Mouse (Mus musculus) adrenal gland, adult (tissue): ENCODE data around the gene Gm20388.
A peak's percentile ranks its signal among the peaks of the same experiment; 100 is the strongest.

Experiments used
- DNase-seq, 2 experiments: peaks; one replicate each; pipeline ENCODE4 v3.0.0; 2022 to 2023; ENCODE audit warnings: low spot score in 1 of 2; ENCODE audit not compliant: inconsistent age in 2 of 2

Gene Gm20388

DNA sequence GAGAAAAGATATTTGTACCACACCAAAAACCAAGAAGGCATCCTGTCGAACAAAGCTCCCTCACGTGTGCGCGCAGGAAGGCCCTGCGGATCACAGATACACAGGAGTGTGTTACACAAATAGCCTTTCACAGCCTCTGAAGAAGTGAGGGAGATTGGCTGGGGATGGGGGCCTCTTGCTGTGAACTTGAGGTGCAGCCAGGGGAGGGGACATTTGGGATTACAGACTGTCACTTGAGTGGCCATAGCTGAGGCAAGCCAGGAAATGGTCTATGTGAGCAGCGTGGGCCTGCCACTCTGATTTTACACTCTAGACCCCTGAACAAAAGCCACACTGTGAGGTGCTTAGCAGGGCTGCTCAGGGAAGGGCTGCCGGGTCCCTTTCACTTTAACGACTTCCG, 1601.1 kb downstream of the Gm20388 start:
- no peak for DNase-seq

DNA sequence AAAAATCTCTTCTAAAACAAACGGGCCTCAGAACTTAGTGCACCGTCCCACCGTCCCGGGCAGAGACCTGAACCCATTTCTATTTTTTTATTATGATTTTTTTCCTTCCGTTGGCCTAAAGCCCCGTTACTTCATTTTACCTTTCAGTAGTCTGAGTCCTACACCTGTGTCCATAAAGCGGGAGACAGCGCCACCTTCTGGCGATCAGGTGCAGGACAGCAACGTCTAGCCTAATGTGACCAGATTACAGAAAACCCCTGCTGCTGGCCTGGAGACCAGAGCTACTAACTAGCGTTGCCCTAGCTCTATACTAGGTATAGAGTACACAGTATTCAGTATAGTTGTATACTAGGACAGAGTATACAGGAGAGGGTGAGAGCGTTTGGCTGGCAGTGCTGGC, 1602.8 kb downstream of the Gm20388 start:
- DNase-seq = peak; percentile 73 to 93

DNA sequence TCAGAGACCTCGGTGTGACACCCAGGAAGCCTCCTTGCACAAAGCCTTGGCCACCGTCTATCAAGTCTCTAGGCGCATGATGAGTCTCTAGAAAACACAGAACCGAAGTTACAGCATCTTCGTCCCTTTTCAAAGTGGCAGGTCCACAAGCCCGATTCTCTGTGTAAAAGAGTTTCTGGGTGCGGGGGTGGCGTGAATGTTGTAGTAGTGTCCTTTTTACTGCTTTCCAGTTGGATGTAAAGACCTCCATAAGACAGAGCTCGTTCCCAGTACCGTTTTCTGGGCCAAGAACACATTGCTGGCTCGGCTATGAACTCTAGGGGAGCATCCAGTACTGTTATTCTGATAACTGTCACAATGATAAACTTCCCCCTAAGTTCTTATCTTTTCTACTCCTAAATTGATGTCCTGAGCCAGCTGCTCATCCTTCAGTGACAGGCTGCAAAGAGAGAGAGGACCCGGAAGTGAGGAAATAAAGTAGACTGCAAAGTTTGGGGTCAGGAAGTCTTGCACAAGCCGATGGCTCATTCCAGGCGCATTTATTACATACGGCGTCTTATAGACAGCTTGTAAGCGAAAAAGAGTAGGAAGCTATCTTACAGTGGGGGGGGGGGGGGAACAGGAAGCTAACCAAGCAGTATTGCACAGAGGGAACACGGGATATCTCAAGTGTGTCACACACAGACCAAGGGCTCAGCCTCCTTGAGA, 1614.6 kb downstream of the Gm20388 start:
- no peak for DNase-seq

DNA sequence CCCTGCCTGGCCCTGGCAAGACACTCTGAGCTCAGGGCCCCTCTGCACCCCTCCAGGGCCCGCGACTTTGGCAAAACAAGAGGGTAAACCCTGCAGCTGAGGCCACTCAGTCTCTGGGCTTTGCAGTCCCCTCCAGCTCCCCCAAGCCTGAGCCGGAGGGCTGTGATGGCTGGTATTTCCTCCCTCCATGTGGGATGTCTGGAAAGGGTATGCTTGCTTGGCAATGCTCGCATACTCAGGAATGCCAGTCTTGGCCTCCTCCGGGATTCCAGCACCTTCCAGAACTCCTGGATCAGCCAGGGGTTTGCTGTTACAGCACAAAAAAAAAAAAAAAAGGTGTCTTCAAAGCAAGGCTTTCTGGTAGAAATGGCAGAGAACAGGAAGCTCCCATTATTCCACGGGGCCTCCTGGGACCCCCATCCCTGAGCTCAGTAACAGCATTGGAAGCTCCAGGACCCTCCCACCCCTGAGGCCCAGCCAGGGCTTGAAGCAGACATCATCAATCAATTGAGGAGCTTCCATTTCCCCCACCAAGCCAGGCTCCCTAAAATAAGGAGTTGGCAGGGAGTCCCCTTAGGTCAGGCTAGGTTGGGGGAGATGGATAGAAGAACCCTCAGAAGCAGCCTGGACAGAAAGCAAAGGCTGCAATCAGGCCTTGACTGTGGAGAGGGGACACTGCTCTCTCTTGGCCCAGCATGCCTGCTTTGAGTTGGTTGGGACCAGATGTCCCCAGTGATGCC, 1616.3 kb downstream of the Gm20388 start:
- DNase-seq = no peak

DNA sequence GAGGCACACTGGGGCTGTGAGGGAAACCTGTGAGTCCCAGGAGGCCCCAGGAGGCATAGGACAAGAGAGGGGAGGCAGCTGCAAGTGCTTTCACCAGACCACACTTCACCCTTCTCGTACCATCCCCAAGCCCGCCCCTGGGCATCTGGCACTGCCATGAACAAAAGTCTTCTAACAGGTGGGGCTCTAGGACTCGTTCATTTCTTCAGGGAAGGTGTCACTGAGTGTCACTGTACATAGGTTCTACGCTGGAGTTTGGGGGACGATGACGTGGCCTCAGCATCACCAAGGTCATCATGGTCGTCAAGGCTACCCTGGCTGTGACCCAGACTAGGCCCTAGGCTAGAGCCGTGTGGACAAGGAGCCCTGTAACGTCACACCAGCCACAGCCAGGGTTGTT, 1617.1 kb downstream of the Gm20388 start:
- DNase-seq = no peak

DNA sequence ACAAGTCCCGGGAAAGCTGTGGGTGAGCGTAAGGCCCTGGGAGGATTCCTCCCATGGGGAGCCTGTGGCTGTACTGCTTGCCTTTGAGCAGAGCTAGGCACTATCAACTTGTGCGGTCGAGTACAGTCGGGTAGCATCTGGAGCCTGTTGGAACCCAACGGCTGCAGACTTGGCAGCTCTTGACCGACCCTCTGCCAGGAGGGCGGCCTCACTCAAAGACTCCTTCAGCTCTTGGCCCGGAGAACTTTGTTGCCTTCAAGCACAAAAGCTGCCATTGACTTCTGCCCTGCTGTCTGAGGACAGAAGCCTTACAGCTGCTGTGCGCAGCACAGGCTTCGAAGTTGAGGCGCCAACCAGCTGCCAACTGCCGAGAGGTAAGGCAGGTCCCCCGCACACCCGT, 1618.1 kb downstream of the Gm20388 start:
- DNase-seq = no peak

DNA sequence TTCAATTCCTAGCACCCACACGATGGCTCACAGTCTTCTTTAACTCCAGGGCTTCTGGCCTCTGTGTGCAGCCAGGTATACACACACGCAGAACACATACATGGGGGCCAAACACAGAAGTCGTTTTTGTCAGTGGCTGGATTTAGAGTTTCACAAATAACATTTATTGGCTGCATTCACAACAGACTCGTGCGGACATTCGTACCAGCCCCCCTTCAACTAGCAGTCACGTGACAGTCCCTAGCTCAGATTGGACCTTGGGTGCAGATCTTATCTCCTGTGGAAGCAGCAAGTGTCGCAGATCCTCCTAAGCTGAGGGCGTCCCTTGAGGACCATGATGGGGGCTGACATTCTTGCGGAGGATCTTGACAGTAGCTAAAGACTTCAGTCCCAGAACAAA, 1620.0 kb downstream of the Gm20388 start:
- DNase-seq = no peak

DNA sequence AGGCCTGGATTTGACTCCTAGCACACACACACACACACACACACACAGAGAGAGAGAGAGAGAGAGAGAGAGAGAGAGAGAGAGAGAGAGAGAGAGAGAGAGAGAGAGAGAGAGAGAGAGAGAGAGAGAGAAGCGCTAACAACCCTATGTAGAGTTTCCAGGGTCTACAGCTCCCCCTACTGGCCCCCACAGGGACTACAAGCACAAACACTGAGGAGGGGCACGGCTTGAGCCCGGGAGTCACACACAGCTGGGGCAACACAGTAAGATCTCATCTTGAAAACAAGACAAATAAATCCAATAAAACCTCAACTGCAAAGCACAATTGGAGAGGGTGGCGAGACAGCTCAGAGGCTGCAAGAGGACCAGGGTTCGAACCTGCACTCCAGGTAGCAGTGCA, 1621.7 kb downstream of the Gm20388 start:
- DNase-seq = peak in 1 of 2 experiments; percentile 55

DNA sequence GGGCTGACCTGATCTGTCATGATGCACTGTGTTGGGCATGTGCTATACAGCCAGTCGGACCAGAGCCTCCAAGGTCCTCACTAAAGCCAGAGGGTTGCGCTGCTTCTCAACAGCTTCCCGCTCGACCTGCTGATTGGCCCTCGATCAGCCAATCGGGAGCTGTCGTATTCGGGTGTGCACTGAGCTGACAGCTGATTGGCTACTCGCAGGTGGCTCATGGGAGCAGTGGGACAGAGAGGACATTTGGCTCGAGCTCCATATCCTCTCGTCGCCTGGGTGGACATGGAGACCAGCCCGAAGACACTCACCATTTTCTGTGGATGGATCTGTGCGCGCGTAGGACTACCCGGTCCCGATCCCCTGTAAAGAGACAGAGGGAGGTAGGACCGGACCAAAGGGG, 1631.2 kb downstream of the Gm20388 start:
- DNase-seq = no peak

DNA sequence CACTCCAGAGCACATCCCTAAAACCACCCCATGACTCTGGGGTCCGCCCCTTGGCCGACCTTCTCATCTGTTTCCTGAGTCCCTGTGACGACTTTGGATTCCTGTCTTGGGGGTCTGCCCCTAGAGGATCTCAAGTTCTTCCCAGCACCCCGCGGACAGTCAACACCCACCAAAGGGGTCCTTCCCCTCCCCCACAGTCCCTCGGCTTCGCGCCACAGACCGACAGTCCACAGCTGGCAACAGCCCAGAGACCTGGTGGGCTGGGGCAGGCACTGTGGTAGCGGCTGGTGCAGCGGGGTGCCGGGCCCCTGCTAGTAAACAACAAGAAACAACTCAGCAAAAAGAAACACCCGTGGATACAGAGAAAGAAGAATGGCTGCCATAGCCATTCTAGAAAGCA, 1632.3 kb downstream of the Gm20388 start:
- DNase-seq = no peak

DNA sequence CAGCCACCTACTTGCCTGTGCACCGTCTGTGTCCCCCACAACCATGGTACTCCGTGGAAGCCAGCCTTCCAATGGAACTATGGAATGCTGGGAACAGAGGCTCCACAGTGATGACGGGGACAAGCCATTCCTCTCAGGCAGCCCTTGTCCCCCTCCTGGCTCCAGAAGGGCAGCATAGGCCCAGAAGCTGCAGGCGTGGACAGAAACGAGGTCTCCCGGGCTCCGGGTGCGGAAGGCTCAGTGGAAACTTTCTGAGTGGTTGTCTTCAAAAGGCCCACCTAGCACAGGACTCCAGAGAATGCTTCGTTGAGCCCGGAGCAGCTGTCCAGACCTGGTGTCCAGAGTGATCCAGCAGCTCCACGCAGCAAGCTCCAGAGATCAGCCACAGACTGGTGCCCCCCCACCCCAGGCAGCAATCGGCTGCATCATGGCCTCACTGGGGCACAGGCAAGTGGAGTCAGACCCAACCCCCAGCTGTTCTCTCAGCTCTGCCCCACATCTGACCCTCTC, 1633.7 kb downstream of the Gm20388 start, which contains the start of gene 1700018B08Rik:
Gene 1700018B08Rik, minus strand, starts transcription at position 45 of the 510 bp plus-strand sequence.
- peak in 1 of 2 experiments; percentile 12 for DNase-seq

DNA sequence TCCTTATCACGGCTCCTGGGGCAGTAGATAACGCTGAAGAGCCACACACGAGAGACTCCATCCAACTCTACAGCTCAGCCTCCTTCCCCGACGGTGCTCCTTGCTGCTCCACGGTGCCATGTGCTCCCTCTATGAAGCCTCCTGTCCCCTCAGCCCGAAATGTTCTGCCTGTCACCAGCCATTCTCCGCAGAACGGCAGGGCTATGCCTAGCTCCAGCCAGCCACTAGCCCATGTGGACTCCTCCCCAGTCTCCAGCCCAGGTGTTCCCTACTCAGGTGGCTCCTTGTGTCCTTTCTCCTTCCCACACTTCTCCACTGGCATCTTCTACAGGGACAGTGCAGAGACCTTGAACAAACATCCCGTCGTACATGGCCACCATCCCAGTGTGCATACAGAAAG, 1634.3 kb downstream of the Gm20388 start:
- peak in 1 of 2 experiments; percentile 12 for DNase-seq

DNA sequence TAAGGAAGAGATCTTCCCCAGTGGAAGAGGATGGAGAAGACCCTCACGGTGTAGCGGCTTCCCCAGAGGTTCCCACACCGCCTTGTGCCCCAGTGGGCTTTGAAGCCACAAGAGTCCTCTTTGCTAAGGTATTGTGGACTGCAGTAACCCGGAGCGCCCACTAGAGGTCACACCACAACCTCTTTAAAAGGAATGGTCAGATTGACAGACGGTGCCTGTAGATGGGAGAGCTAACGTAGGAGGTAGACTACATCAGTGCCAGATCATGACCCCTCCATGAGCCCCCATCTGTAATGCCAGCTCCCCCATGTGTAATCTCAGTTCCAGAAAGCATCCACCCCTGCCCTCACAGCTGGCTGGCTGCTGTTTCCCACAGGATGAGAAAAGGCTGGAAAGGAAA, 1636.5 kb downstream of the Gm20388 start:
- peak; percentile 67 to 88 for DNase-seq

DNA sequence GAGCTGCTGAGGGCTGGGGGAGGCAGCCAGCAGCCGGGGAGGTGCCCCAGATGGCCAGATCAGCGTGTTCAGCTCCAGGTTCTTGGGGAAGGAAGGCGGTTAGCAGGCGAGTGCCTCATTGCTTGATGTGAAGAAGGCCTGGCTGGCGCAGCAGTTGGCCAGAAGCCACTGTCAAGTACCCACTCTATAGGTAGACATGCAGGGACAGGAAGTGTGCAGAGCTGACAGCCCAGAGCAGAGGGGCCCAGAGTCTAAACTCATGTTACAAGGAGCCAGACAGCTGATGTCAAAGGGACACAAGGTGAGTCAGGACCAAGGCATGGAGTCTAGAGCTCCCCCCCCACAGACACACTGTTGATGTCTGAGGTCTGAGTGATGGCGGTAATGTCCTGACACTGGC, 1639.4 kb downstream of the Gm20388 start:
- DNase-seq = peak in 1 of 2 experiments; percentile 19

DNA sequence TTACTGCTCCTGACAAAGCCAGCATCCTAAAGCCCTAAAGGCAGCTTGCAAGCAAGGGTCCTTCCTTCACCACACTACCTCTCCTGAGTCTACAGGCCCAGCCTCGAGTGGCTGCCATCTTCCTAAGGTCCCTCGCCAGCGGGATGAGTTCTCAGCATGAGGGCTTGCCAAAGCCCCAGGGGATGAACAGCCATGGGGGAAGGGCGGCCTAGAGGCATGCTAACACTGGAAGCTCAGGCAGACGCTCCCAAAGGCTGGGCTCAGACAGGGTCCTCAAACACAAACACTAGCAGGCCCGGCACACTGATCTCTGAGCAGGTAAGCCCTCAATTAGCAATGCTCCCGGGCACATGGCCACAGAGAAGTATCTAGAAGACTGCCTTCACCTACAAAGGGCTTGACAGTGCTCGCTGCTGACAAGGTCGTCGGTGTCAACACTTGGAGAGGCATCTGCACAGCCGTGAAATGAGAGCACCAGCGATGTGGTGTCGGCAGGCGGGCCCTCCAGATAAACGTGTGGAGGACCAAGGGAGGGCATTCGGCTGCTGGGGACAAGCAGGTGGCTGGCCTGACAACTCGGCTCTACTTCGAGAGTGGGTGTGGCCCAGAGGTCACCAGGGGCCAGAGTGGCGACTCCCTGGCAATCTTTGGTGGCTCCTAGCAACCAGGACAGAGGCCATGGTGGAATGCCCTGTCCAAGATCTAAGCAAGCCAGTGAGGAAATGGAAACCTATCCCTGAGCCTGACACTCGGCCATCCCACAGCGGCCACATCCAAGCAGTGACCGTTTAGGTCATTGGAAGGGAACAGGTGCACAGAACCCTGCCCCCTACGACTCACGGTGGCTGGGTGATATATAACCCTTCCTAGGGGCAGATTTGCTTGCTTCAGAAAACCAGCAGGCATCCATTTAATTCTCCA, 1640.7 kb downstream of the Gm20388 start:
- peak in 1 of 2 experiments; percentile 17 for DNase-seq

DNA sequence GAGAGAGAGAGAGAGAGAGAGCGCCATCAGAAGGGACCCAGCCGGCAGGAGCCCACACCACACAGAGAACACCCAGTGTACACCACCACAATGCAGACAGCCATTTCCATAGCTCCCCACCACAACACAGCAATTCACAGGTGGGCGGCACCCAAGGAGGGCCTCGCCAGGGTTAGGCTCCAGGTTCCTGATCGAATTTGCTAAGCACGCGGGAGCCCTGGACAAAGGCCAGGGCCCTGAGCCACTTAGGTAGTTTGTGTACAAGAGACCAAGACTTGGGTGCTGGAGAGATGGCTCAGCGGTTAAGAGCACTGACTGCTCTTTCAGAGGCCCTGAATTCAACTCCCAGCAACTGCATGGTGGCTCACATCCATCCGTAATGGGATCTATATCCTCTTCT, 1641.9 kb downstream of the Gm20388 start:
- DNase-seq = peak in 1 of 2 experiments; percentile 13

DNA sequence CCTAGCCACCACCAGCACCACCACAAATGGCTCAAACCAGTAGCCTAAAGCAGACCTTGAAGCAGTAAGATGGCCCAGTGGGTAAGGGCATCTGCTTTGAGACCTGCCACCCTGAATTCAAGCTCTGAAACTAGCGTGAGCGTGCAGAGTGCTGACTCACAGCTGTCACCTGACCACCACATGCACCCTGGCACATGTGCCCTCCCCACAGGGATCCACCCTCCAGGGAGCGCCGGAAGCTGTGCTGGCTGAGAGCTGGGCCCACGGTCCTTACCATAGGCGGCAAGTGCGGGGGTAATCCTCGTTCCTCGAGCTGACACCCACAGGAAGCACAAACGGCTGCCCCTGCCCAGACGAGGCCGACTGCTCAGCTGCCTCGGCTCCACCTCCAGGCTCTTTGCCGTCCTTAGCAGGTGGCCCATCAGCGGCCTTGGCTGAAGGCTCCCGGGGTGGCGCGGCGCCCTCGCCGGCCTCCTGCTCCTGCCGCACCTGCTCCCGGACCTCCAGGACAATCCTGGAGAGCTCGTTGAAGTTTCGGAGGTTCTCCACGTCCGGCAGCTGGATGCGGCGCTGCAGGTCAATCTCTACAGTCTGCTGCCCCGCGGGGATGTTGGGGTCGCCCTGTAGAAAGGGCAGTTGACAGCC, 1643.3 kb downstream of the Gm20388 start:
- DNase-seq = peak in 1 of 2 experiments; percentile 20

DNA sequence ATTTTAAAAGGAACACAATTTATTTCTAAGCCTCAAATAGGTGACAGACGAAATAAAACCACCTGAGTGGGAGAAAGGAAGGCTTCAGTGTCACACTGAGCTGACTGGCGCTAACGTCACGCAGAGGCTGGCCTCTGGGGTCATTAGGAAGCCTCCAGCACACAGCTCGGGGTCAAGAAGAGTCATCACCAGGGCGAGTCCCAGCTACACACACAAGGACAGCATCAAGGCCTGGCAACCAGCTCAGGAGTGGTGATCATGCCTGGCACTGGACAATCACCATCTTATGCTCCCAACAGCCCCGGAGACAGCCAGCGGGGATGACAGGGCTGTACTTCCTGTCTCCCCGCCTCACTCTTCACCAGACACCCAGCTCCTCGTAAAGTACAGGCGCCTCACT, 1647.1 kb downstream of the Gm20388 start:
- peak in 1 of 2 experiments; percentile 62 for DNase-seq

DNA sequence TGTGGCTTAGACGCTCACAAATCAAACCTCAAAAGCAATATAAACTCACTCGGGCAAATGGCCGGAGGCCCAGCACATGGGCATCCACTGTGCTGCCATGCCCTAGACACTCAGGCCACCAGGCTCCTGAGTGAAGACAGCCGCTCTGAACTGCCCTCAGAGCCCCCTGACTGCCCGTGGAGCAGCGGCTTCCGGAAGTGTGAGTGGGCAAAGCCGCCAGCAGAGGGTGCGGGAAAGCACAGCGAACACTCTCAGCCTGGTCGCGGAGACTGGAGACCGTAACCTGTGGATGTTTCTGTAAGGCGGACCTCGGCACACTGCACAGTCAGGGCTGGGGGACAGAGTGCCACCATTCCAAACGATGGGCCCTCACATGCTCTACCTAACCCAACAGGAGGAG, 1647.9 kb downstream of the Gm20388 start:
- peak in 1 of 2 experiments; percentile 4 for DNase-seq

DNA sequence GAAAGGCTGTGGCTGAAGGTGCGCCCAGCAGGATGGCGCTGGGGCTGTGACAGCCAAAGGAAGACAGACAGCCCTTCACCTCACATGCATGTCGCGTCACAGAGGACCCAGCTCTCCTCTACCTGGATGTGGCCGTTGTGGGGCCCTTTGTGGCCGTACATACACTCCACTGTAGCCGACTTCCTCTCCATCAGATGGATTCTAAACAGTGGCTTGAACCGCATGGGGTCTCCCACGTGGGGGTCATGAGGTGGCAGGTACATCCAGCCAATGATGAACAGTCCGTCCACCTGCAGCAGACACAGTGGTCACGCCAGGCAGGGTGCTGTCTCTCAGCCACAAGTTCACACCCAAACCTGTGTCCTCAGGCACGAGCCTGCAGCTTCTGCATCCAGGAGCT, 1649.2 kb downstream of the Gm20388 start:
- peak in 1 of 2 experiments; percentile 20 for DNase-seq
